Mouse (Mus musculus): ENCODE results near the gene Nrg4. TPM values are rescaled to one million over a fixed set of nuclear protein-coding genes. Genes with fewer than 3 reads are reported as not detected.

The Nrg4 gene
- total RNA-seq (2015) = 10.5 and 11.4 TPM in 2 replicates
- total RNA-seq (2017) = 7.2 and 9.1 TPM in 2 replicates

- ATAC-seq (replicated peaks; ENCODE audit: poor library complexity) = peak; percentile 59
Observed at GRCm38 (mm10) chr9:55326515-55327233, at the start of gene Nrg4, which contains the start of gene Tmem266. TSS of gene Nrg4 (minus strand) at chr9:55326844. TSS of gene Tmem266 (plus strand) at chr9:55326913.

GRCm38 (mm10) chr9:55371908-55372307 is 45.3 kb upstream of the Nrg4 start:
- no peak for ATAC-seq (replicated peaks; ENCODE audit: poor library complexity)

GRCm38 (mm10) chr9:55368011-55368410 is 41.4 kb upstream of the Nrg4 start:
- no peak for ATAC-seq (replicated peaks; ENCODE audit: poor library complexity)

- ATAC-seq (replicated peaks; ENCODE audit: poor library complexity) = no peak
Observed at GRCm38 (mm10) chr9:55363707-55364106, 37.1 kb upstream of the Nrg4 start.

GRCm38 (mm10) chr9:55361969-55362368 is 35.3 kb upstream of the Nrg4 start:
- ATAC-seq (replicated peaks; ENCODE audit: poor library complexity) = 0 out of 2 replicates have a peak, but pooled peaks have one; percentile 29

- ATAC-seq (replicated peaks; ENCODE audit: poor library complexity) = no peak
Observed at GRCm38 (mm10) chr9:55360861-55361260, 34.2 kb upstream of the Nrg4 start.

GRCm38 (mm10) chr9:55360372-55360771 is 33.7 kb upstream of the Nrg4 start:
- ATAC-seq (replicated peaks; ENCODE audit: poor library complexity) = no peak

- no peak for ATAC-seq (replicated peaks; ENCODE audit: poor library complexity)
Observed at GRCm38 (mm10) chr9:55357164-55357563, 30.5 kb upstream of the Nrg4 start.

GRCm38 (mm10) chr9:55355270-55355834 is 28.7 kb upstream of the Nrg4 start:
- no peak for ATAC-seq (replicated peaks; ENCODE audit: poor library complexity)

GRCm38 (mm10) chr9:55354686-55355085 is 28.0 kb upstream of the Nrg4 start:
- no peak for ATAC-seq (replicated peaks; ENCODE audit: poor library complexity)

GRCm38 (mm10) chr9:55348664-55349063 is 22.0 kb upstream of the Nrg4 start:
- ATAC-seq (replicated peaks; ENCODE audit: poor library complexity) = no peak

- ATAC-seq (replicated peaks; ENCODE audit: poor library complexity) = no peak
Observed at GRCm38 (mm10) chr9:55345332-55345731, 18.7 kb upstream of the Nrg4 start.

GRCm38 (mm10) chr9:55344165-55344564 is 17.5 kb upstream of the Nrg4 start:
- no peak for ATAC-seq (replicated peaks; ENCODE audit: poor library complexity)

- no peak for ATAC-seq (replicated peaks; ENCODE audit: poor library complexity)
Observed at GRCm38 (mm10) chr9:55332949-55333348, 6.3 kb upstream of the Nrg4 start.

- ATAC-seq (replicated peaks; ENCODE audit: poor library complexity) = no peak
Observed at GRCm38 (mm10) chr9:55332476-55332875, 5.8 kb upstream of the Nrg4 start.

GRCm38 (mm10) chr9:55329401-55329800 is 2.8 kb upstream of the Nrg4 start:
- ATAC-seq (replicated peaks; ENCODE audit: poor library complexity) = no peak

GRCm38 (mm10) chr9:55328151-55328918 is 1.7 kb upstream of the Nrg4 start:
- no peak for ATAC-seq (replicated peaks; ENCODE audit: poor library complexity)

GRCm38 (mm10) chr9:55327234-55327615 is 581 bp upstream of the Nrg4 start:
- ATAC-seq (replicated peaks; ENCODE audit: poor library complexity) = peak; percentile 40; the same call in 1 of the 2 replicates

- no peak for ATAC-seq (replicated peaks; ENCODE audit: poor library complexity)
Observed at GRCm38 (mm10) chr9:55325564-55326514, 805 bp downstream of the Nrg4 start.

GRCm38 (mm10) chr9:55325061-55325460 is 1.6 kb downstream of the Nrg4 start:
- ATAC-seq (replicated peaks; ENCODE audit: poor library complexity) = no peak

- no peak for ATAC-seq (replicated peaks; ENCODE audit: poor library complexity)
Observed at GRCm38 (mm10) chr9:55324516-55324915, 2.1 kb downstream of the Nrg4 start.

All from megakaryocyte progenitor cell, adult 5-6 weeks (primary cell).